Mouse (Mus musculus) liver, adult 2 months (tissue): ENCODE results near the gene Zfp652. TPM values are rescaled to one million over a fixed set of nuclear protein-coding genes. Genes with fewer than 3 reads are reported as not detected.

Experiments
- DNase-seq: peaks from one replicate; pipeline ENCODE4 v3.0.0-alpha.2; 2011; ENCODE audit warnings: low read depth, low spot score; ENCODE audit errors: extremely low read depth
- H3K27ac ChIP-seq: fragments of 200-500 bp; replicated peaks from 2 replicates; pipeline ENCODE4 v1.5.1; 2012; ENCODE audit warnings: low read depth, mild to moderate bottlenecking, control low read depth, inconsistent platforms, low read length; ENCODE audit not compliant: insufficient read depth
- H3K27me3 ChIP-seq: fragments of 200-500 bp; 2 replicates; pipeline ENCODE4 v1.6.1; 2012; ENCODE audit warnings: mild to moderate bottlenecking, moderate library complexity, low read length, inconsistent platforms; ENCODE audit not compliant: control insufficient read depth, insufficient read depth
- H3K36me3 ChIP-seq: fragments of 200-500 bp; 2 replicates; pipeline ENCODE4 v1.6.1; 2012; ENCODE audit warnings: low read length, inconsistent platforms; ENCODE audit not compliant: control insufficient read depth, insufficient read depth
- H3K4me1 ChIP-seq: fragments of 200-500 bp; 2 replicates; pipeline ENCODE4 v1.6.1; 2011; ENCODE audit warnings: low read length; ENCODE audit not compliant: control insufficient read depth, insufficient read depth
- H3K4me3 ChIP-seq: fragments of 200-500 bp; 2 replicates; pipeline ENCODE4 v1.5.1; 2011; ENCODE audit warnings: low read depth, mild to moderate bottlenecking, control low read depth, low read length, moderate library complexity; ENCODE audit not compliant: insufficient read depth
- H3K79me2 ChIP-seq: fragments of 200-500 bp; 2 replicates; pipeline ENCODE4 v1.6.1; 2012; ENCODE audit warnings: inconsistent platforms, mild to moderate bottlenecking, low read length, moderate library complexity; ENCODE audit not compliant: control insufficient read depth, insufficient read depth
- H3K9ac ChIP-seq: fragments of 200-500 bp; 2 replicates; pipeline ENCODE4 v1.6.1; 2012; ENCODE audit warnings: low read depth, mild to moderate bottlenecking, control low read depth, inconsistent platforms, low read length
- CTCF ChIP-seq: fragments of 200-500 bp; IDR thresholded peaks from 2 replicates; pipeline ENCODE4 v1.5.1; 2011; ENCODE audit warnings: low read depth, low read length, control low read depth
- POLR2A ChIP-seq: fragments of 200-500 bp; IDR thresholded peaks from 2 replicates; pipeline ENCODE4 v1.6.1; 2011; ENCODE audit warnings: low read length, control low read depth; ENCODE audit not compliant: insufficient read depth; ENCODE audit errors: extremely low read depth
- WGBS: fragments of 180-500 bp; shearing (Covaris S2); methylation state at CpG from one replicate; pipeline ENCODE4 v1.1.7; 2018; 5-methylcytosine and 5-hydroxymethylcytosine counted together
- polyA plus RNA-seq: library from polyadenylated mRNA; depleted of rRNA; stranded (reverse); fragments of >200 nt; gene quantifications from 2 replicates; pipeline ENCODE4 v1.2.3, GENCODE M21; 2012
- total RNA-seq: library from RNA; depleted of rRNA; stranded (reverse); fragments of >200 nt; gene quantifications from 2 replicates; pipeline ENCODE4 v1.2.3, GENCODE M21; 2014

Gene Zfp652
- total and polyA plus RNA-seq, 2 experiments = 9.1 to 11.1 TPM

GRCm38 (mm10) chr11:95762996-95763395 is 50.5 kb downstream of the Zfp652 start:
- DNase-seq = no peak
- H3K36me3 ChIP-seq = peaks cover 22% of the 10 kb centered on the region; the same call in 1 of the 2 replicates
- 92% methylated on average over 4 of the region's 4 CpGs for WGBS

GRCm38 (mm10) chr11:95764806-95765205 is 52.3 kb downstream of the Zfp652 start:
- Histone ChIP-seq H3K36me3 (peaks cover 28% of the 10 kb centered on the region; the same call in 1 of the 2 replicates), H3K27ac (no peak overlapping the region), H3K4me1 (no peaks in the 10 kb centered on the region; the same call in 1 of the 2 replicates), H3K79me2 (peaks cover 10% of the 10 kb centered on the region; the same call in 1 of the 2 replicates), H3K27me3 (no peaks in the 10 kb centered on the region), H3K9ac (no peak overlapping the region), H3K4me3 (no peak overlapping the region)
- TF ChIP-seq POLR2A (no peak), CTCF (no peak)
- WGBS = 90% methylated on average over 8 of the region's 8 CpGs
- no peak for DNase-seq

More at GRCm38 (mm10) chr11:95762996-95763395, 50.5 kb downstream of the Zfp652 start:
- Histone ChIP-seq H3K27ac (no peak overlapping the region), H3K9ac (no peak overlapping the region), H3K79me2 (peaks cover 10% of the 10 kb centered on the region; the same call in 1 of the 2 replicates), H3K27me3 (no peaks in the 10 kb centered on the region), H3K4me1 (no peaks in the 10 kb centered on the region; the same call in 1 of the 2 replicates), H3K4me3 (no peak overlapping the region)
- no peak for TF ChIP-seq CTCF
- no peak for TF ChIP-seq POLR2A

- Histone ChIP-seq H3K27me3 (no peaks in the 10 kb centered on the region), H3K27ac (no peak overlapping the region), H3K4me3 (no peak overlapping the region), H3K79me2 (0 out of 2 replicates have a peak, but pooled peaks cover 10% of the 10 kb centered on the region), H3K9ac (no peak overlapping the region), H3K4me1 (no peaks in the 10 kb centered on the region; the same call in 1 of the 2 replicates), H3K36me3 (peaks cover 27% of the 10 kb centered on the region; the same call in 1 of the 2 replicates)
- DNase-seq = no peak
- WGBS = 89% methylated on average over 10 of the region's 10 CpGs
- TF ChIP-seq CTCF = no peak
- TF ChIP-seq POLR2A = no peak
Measured at GRCm38 (mm10) chr11:95765334-95765733, 52.9 kb downstream of the Zfp652 start.

- Histone ChIP-seq H3K4me1 (peaks cover 3% of the 10 kb centered on the region), H3K9ac (no peak overlapping the region), H3K27me3 (no peaks in the 10 kb centered on the region), H3K79me2 (0 out of 2 replicates have a peak, but pooled peaks cover 8% of the 10 kb centered on the region), H3K36me3 (peaks cover 20% of the 10 kb centered on the region; the same call in 1 of the 2 replicates), H3K4me3 (no peak overlapping the region), H3K27ac (no peak overlapping the region)
- no peak for DNase-seq
- 76% methylated on average over 6 of the region's 6 CpGs for WGBS
- TF ChIP-seq POLR2A = no peak
- TF ChIP-seq CTCF = no peak
Measured at GRCm38 (mm10) chr11:95768244-95768643, 55.8 kb downstream of the Zfp652 start.

GRCm38 (mm10) chr11:95769208-95769607 is 56.7 kb downstream of the Zfp652 start:
- H3K4me1 ChIP-seq = peaks cover 3% of the 10 kb centered on the region
- no peaks in the 10 kb centered on the region for H3K27me3 ChIP-seq
- no peak overlapping the region for H3K27ac ChIP-seq
- no peak overlapping the region for H3K4me3 ChIP-seq
- TF ChIP-seq POLR2A = no peak
- TF ChIP-seq CTCF = no peak
- no peak overlapping the region for H3K9ac ChIP-seq
- 0 out of 2 replicates have a peak, but pooled peaks cover 8% of the 10 kb centered on the region for H3K79me2 ChIP-seq
- DNase-seq = no peak
- 83% methylated on average over 10 of the region's 10 CpGs for WGBS
- peaks cover 19% of the 10 kb centered on the region; the same call in 1 of the 2 replicates for H3K36me3 ChIP-seq

GRCm38 (mm10) chr11:95770720-95771364 is 58.4 kb downstream of the Zfp652 start:
- peak overlapping the region; percentile 1 for H3K27ac ChIP-seq
- peaks cover 10% of the 10 kb centered on the region; the same call in 1 of the 2 replicates for H3K36me3 ChIP-seq
- no peak for DNase-seq
- TF ChIP-seq CTCF = no peak
- TF ChIP-seq POLR2A = no peak
- H3K4me3 ChIP-seq = no peak overlapping the region
- H3K79me2 ChIP-seq = no peaks in the 10 kb centered on the region
- WGBS = 72% methylated on average over 9 of the region's 9 CpGs
- no peaks in the 10 kb centered on the region for H3K27me3 ChIP-seq
- peaks cover 3% of the 10 kb centered on the region for H3K4me1 ChIP-seq
- no peak overlapping the region for H3K9ac ChIP-seq
